Mouse (Mus musculus) CH12.LX (cell line): ENCODE measurements around the gene Pde4d. TPM values are rescaled to one million over a fixed set of nuclear protein-coding genes. Genes with fewer than 3 reads are reported as not detected.

Experiments
- DNase-seq: peaks from one replicate; pipeline ENCODE4 v3.0.0-alpha.2; 2013; ENCODE audit errors: extremely low read depth
- H3K27ac ChIP-seq: 2 replicates; pipeline ENCODE4 v1.5.1; 2012; ENCODE audit warnings: low read depth, mild to moderate bottlenecking, control low read depth, moderate library complexity; ENCODE audit not compliant: insufficient read depth
- H3K27me3 ChIP-seq: replicated peaks from 2 replicates; pipeline ENCODE3; 2012; ENCODE audit warnings: inconsistent platforms
- H3K36me3 ChIP-seq, 2 experiments: replicated peaks in 1 of 2; 2 replicates each; pipeline versions ENCODE3 to v1.6.1; 2012; ENCODE audit warnings: inconsistent platforms in 1 of 2, low read length in 1 of 2, mild to moderate bottlenecking in 1 of 2, mixed read lengths in 1 of 2, moderate library complexity in 1 of 2; ENCODE audit not compliant: control insufficient read depth in 1 of 2, insufficient read depth in 1 of 2
- H3K4me1 ChIP-seq, 2 experiments: 2 replicates each; pipeline ENCODE4 v1.6.1; 2012; ENCODE audit warnings: inconsistent platforms in 1 of 2, moderate library complexity in 1 of 2; ENCODE audit not compliant: insufficient read depth in 2 of 2, control insufficient read depth in 1 of 2
- H3K4me2 ChIP-seq: 2 replicates; pipeline ENCODE4 v1.6.1; 2012; ENCODE audit warnings: low read depth, mild to moderate bottlenecking, control low read depth; ENCODE audit not compliant: poor library complexity, insufficient read depth, severe bottlenecking
- H3K4me3 ChIP-seq, 3 experiments: fragments of 150-350 bp in 1 of 3; sonication (generic) in 1 of 3; replicated peaks in 1 of 3; 2 replicates each; pipeline versions ENCODE3 to v1.5.1; 2011 to 2012; ENCODE audit warnings: low read depth in 2 of 3, low read length in 2 of 3, mild to moderate bottlenecking in 2 of 3, moderate library complexity in 2 of 3, control low read depth in 1 of 3, improper control_type of control experiment in 1 of 3, inconsistent platforms in 1 of 3, mixed read lengths in 1 of 3; ENCODE audit not compliant: poor library complexity in 1 of 3
- H3K79me2 ChIP-seq: replicated peaks from 2 replicates; pipeline ENCODE4 v1.6.1; 2012; ENCODE audit warnings: mild to moderate bottlenecking, moderate library complexity; ENCODE audit not compliant: control insufficient read depth, poor library complexity, insufficient read depth, severe bottlenecking; ENCODE audit errors: extremely low read depth
- H3K9ac ChIP-seq: 2 replicates; pipeline ENCODE4 v1.6.1; 2012; ENCODE audit warnings: low read depth, mild to moderate bottlenecking, control low read depth, moderate library complexity; ENCODE audit not compliant: insufficient read depth
- H3K9me3 ChIP-seq: replicated peaks from 2 replicates; pipeline ENCODE3; 2012; ENCODE audit warnings: low read length, inconsistent platforms, mixed read lengths
- CHD1 ChIP-seq: IDR thresholded peaks from 2 replicates; pipeline ENCODE4 v1.6.1; 2012; ENCODE audit warnings: low read depth, low read length, improper control_type of control experiment, inconsistent platforms
- CHD2 ChIP-seq: IDR thresholded peaks from 2 replicates; pipeline ENCODE4 v1.6.1; 2011; ENCODE audit warnings: low read length, improper control_type of control experiment
- E2F4 ChIP-seq: IDR thresholded peaks from 2 replicates; pipeline ENCODE4 v1.6.1; 2011; ENCODE audit warnings: low read depth, low read length, improper control_type of control experiment; ENCODE audit not compliant: insufficient replicate concordance
- ELF1 ChIP-seq: IDR thresholded peaks from 2 replicates; pipeline ENCODE4 v1.6.1; 2014; ENCODE audit warnings: low read depth, mild to moderate bottlenecking, inconsistent platforms, low read length, improper control_type of control experiment
- EP300 ChIP-seq: IDR thresholded peaks from 2 replicates; pipeline ENCODE4 v1.6.1; 2011; ENCODE audit warnings: low read length, improper control_type of control experiment
- IRF4 ChIP-seq: IDR thresholded peaks from 2 replicates; pipeline ENCODE4 v1.6.1; 2014; ENCODE audit warnings: low read depth, mild to moderate bottlenecking, inconsistent platforms, low read length, improper control_type of control experiment
- JUN ChIP-seq: IDR thresholded peaks from 2 replicates; pipeline ENCODE4 v1.6.1; 2011; ENCODE audit warnings: low read depth, mild to moderate bottlenecking, low read length, improper control_type of control experiment, moderate library complexity; ENCODE audit not compliant: insufficient read depth
- JUND ChIP-seq: conservative IDR thresholded peaks from 2 replicates; pipeline ENCODE4 v1.6.1; 2011; ENCODE audit warnings: low read depth, low read length, improper control_type of control experiment
- KAT2A ChIP-seq: IDR thresholded peaks from 2 replicates; pipeline ENCODE4 v1.6.1; 2012; ENCODE audit warnings: low read length, improper control_type of control experiment, inconsistent platforms; ENCODE audit not compliant: insufficient replicate concordance
- MEF2A ChIP-seq: IDR thresholded peaks from 2 replicates; pipeline ENCODE4 v1.6.1; 2014; ENCODE audit warnings: low read depth, mild to moderate bottlenecking, inconsistent platforms, low read length, improper control_type of control experiment, borderline replicate concordance
- MXI1 ChIP-seq: IDR thresholded peaks from 2 replicates; pipeline ENCODE4 v1.6.1; 2011; ENCODE audit warnings: mild to moderate bottlenecking, low read depth, low read length, improper control_type of control experiment
- NELFE ChIP-seq: IDR thresholded peaks from 2 replicates; pipeline ENCODE4 v1.6.1; 2011; ENCODE audit warnings: low read depth, low read length, improper control_type of control experiment
- NRF1 ChIP-seq: IDR thresholded peaks from 2 replicates; pipeline ENCODE4 v1.6.1; 2014; ENCODE audit warnings: low read depth, mild to moderate bottlenecking, inconsistent platforms, low read length, improper control_type of control experiment, moderate library complexity
- POLR2A ChIP-seq: IDR thresholded peaks from 2 replicates; pipeline ENCODE4 v1.6.1; 2011; ENCODE audit warnings: low read depth, mild to moderate bottlenecking, improper control_type of control experiment, low read length
- POLR2AphosphoS2 ChIP-seq: IDR thresholded peaks from 2 replicates; pipeline ENCODE4 v1.6.1; 2011; ENCODE audit warnings: low read depth, low read length, improper control_type of control experiment
- RAD21 ChIP-seq: IDR thresholded peaks from 2 replicates; pipeline ENCODE4 v1.6.1; 2011; ENCODE audit warnings: low read depth, mild to moderate bottlenecking, low read length, improper control_type of control experiment, moderate library complexity
- RCOR1 ChIP-seq: conservative IDR thresholded peaks from 2 replicates; pipeline ENCODE4 v1.6.1; 2012; ENCODE audit warnings: low read depth, mild to moderate bottlenecking, inconsistent platforms, low read length, improper control_type of control experiment
- SIN3A ChIP-seq: IDR thresholded peaks from 2 replicates; pipeline ENCODE4 v1.6.1; 2012; ENCODE audit warnings: low read length, improper control_type of control experiment, inconsistent platforms
- SMC3 ChIP-seq: IDR thresholded peaks from 2 replicates; pipeline ENCODE4 v1.6.1; 2011; ENCODE audit warnings: low read depth, low read length, improper control_type of control experiment
- TBP ChIP-seq: conservative IDR thresholded peaks from 2 replicates; pipeline ENCODE4 v1.6.1; 2011; ENCODE audit warnings: low read depth, low read length, improper control_type of control experiment
- TCF12 ChIP-seq: IDR thresholded peaks from 2 replicates; pipeline ENCODE4 v1.6.1; 2014; ENCODE audit warnings: low read depth, mild to moderate bottlenecking, inconsistent platforms, low read length, improper control_type of control experiment
- USF1 ChIP-seq: IDR thresholded peaks from 2 replicates; pipeline ENCODE4 v1.6.1; 2014; ENCODE audit warnings: low read depth, mild to moderate bottlenecking, inconsistent platforms, low read length, improper control_type of control experiment
- USF2 ChIP-seq: conservative IDR thresholded peaks from 2 replicates; pipeline ENCODE4 v1.6.1; 2011; ENCODE audit warnings: low read depth, low read length, improper control_type of control experiment
- ZC3H11A ChIP-seq: IDR thresholded peaks from 2 replicates; pipeline ENCODE4 v1.6.1; 2012; ENCODE audit warnings: low read depth, mild to moderate bottlenecking, inconsistent platforms, low read length, improper control_type of control experiment
- ZKSCAN1 ChIP-seq: IDR thresholded peaks from 2 replicates; pipeline ENCODE4 v1.6.1; 2012; ENCODE audit warnings: low read depth, inconsistent platforms, low read length, improper control_type of control experiment, borderline replicate concordance
- dilution Hi-C: fragments of 300-500 bp; cut with MboI; formaldehyde crosslinking; loops from 2 replicates; pipeline ENCODE4 v1.14.3; 2020; ENCODE audit warnings: low sequenced_read_pairs; ENCODE audit not compliant: extremely low pct_unique_long_range_greater_than_20kb, extremely low pct_ligation_motif_present
- in situ Hi-C: fragments of 300-500 bp; cut with MboI; formaldehyde crosslinking; loops from 3 replicates; pipeline ENCODE4 v1.14.3; 2019; ENCODE audit warnings: low sequenced_read_pairs, low pct_ligation_motif_present, low pct_unique_long_range_greater_than_20kb, mixed read lengths
- polyA plus RNA-seq: library from polyadenylated mRNA; unstranded; fragments of >175 nt; gene quantifications from 2 replicates; pipeline ENCODE4 v1.2.1, GENCODE M21; 2012; ENCODE audit warnings: low read depth; ENCODE audit not compliant: insufficient read length
- total RNA-seq, 2 experiments: library from RNA; depleted of rRNA; stranded (reverse); fragments of 300-350 nt in 1 of 2; fragments of >200 nt in 1 of 2; gene quantifications; 2 replicates each; pipeline ENCODE4 v1.2.3; 2012 to 2014

The Pde4d gene
- total and polyA plus RNA-seq, 3 experiments, result not detected

GRCm38 (mm10) chr13:109448121-109448520, 998.4 kb downstream of the Pde4d start:
- TF ChIP-seq USF1 (no peak), RCOR1 (no peak), TBP (no peak), ZKSCAN1 (no peak), E2F4 (no peak), ELF1 (no peak), RAD21 (no peak), ZC3H11A (no peak)
- dilution Hi-C loops (no loop called here), in situ Hi-C loops (no loop called here)
- Histone ChIP-seq H3K4me2 (no peak overlapping the region), H3K27me3 (no peaks in the 10 kb centered on the region), H3K27ac (no peak overlapping the region), H3K4me3 (no peak overlapping the region), H3K9me3 (peaks cover 32% of the 10 kb centered on the region), H3K36me3 (no peaks in the 10 kb centered on the region), H3K9ac (no peak overlapping the region), H3K4me1 (no peaks in the 10 kb centered on the region), H3K79me2 (no peaks in the 10 kb centered on the region)
- DNase-seq, result no peak

- H3K79me2 ChIP-seq, result no peaks in the 10 kb centered on the region
- dilution Hi-C loops (no loop called here), in situ Hi-C loops (no loop called here)
- no peaks in the 10 kb centered on the region for H3K36me3 ChIP-seq
- H3K4me1 ChIP-seq, result no peaks in the 10 kb centered on the region
- no peak overlapping the region for H3K9ac ChIP-seq
- DNase-seq, result no peak
- no peaks in the 10 kb centered on the region for H3K27me3 ChIP-seq
- H3K9me3 ChIP-seq, result peaks cover 39% of the 10 kb centered on the region
- H3K4me3 ChIP-seq, result no peak overlapping the region
- no peak overlapping the region for H3K27ac ChIP-seq
- H3K4me2 ChIP-seq, result no peak overlapping the region
- TF ChIP-seq JUND (no peak), RCOR1 (no peak), EP300 (no peak), NELFE (no peak), SMC3 (no peak), KAT2A (no peak), IRF4 (no peak), TCF12 (no peak), NRF1 (no peak), CHD1 (no peak), JUN (no peak), MXI1 (no peak), CHD2 (no peak), USF2 (no peak), POLR2A (no peak), SIN3A (no peak), POLR2AphosphoS2 (no peak), MEF2A (no peak)
Observed at GRCm38 (mm10) chr13:109474344-109474743, 1024.6 kb downstream of the Pde4d start.
